In the genomic region with DNA sequence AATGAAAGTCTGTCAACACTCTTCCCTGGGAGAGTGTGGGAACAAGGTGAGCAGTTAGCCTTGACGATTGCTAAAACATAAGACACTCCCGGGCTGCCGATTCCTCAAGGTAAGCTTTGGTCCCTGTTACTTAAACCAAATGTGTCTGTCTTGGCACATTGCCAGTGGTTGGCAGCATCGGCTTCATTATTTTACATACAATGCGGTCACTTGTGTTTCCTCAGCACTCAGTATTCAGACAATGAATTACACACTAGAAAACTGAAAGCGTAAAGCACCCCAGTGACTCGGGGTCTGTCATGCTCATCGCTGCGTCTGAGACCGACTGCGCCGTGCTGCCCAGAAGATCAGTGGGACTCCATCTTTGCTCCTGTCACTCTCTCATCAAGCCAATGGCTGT, we compare ENCODE assay signal across 10 mouse cellular contexts.
A peak's percentile ranks its signal among the peaks of the same experiment; 100 is the strongest.
DNase-seq lines count a peak whose midpoint lies in the region; ATAC-seq and TF ChIP-seq lines count a peak whose summit lies in the region.
"Had no signal": no experiment of that assay in that cellular context is flagged by ENCODE, and none has a peak within 500 bp of the region (broad histone marks: within the 10 kb centered on the region; RNA-seq: fewer than 3 reads in every experiment).

No protein-coding gene starts in this region.

- H3K27me3 ChIP-seq in midbrain, postnatal 0 days (ENCODE audit: insufficient read depth, low read length): no peaks in the 10 kb centered on the region
- no peaks in the 10 kb centered on the region for H3K27me3 ChIP-seq in kidney, embryonic 15.5 days

- WGBS in midbrain, postnatal 0 days: 36% methylated on average over 12 of the region's 12 CpGs
- WGBS in kidney, embryonic 15.5 days: 84% methylated on average over 12 of the region's 12 CpGs

- no peak overlapping the region for H3K27ac ChIP-seq in cortical plate, adult 2 months (ENCODE audit: insufficient read depth, low read length)
- H3K27ac ChIP-seq in midbrain, postnatal 0 days (ENCODE audit: low read depth, low read length): 0 out of 2 replicates have a peak overlapping the region, but pooled peaks have one; percentile 27
- no peak overlapping the region for H3K27ac ChIP-seq in kidney, embryonic 15.5 days

- 0 out of 2 replicates have a peak overlapping the region, but pooled peaks have one; percentile 24 for H3K9ac ChIP-seq in midbrain, postnatal 0 days (replicated peaks; ENCODE audit: low read length, poor library complexity, severe bottlenecking)
- no peak overlapping the region for H3K9ac ChIP-seq in kidney, embryonic 15.5 days

- no peaks in the 10 kb centered on the region for H3K4me1 ChIP-seq in cortical plate, adult 2 months (ENCODE audit: control insufficient read depth, insufficient read depth, low read length)
- no peaks in the 10 kb centered on the region for H3K4me1 ChIP-seq in midbrain, postnatal 0 days (ENCODE audit: insufficient read depth, low read length)
- H3K4me1 ChIP-seq in kidney, embryonic 15.5 days: no peaks in the 10 kb centered on the region

- no peaks in the 10 kb centered on the region for H3K9me3 ChIP-seq in midbrain, postnatal 0 days (ENCODE audit: low read length)
- H3K9me3 ChIP-seq in kidney, embryonic 15.5 days (replicated peaks): no peaks in the 10 kb centered on the region

- no peaks in the 10 kb centered on the region for H3K36me3 ChIP-seq in midbrain, postnatal 0 days (ENCODE audit: insufficient read depth, low read length)
- no peaks in the 10 kb centered on the region for H3K36me3 ChIP-seq in kidney, embryonic 15.5 days

- peak overlapping the region; percentile 41; the same call in 1 of the 2 replicates for H3K4me2 ChIP-seq in midbrain, postnatal 0 days (ENCODE audit: low read depth, low read length, poor library complexity, severe bottlenecking)
- H3K4me2 ChIP-seq in kidney, embryonic 15.5 days: no peak overlapping the region

- DNase-seq in cerebellum, adult 11 months: peak; percentile 66
- peak; percentile 11 to 36 for DNase-seq in layer of hippocampus, adult 8-10 months (ENCODE audit: low spot score in 2 of 2)
- DNase-seq in midbrain, postnatal 0 days (ENCODE audit: low spot score): peak; percentile 78
- DNase-seq in ovary, postnatal 36 days (ENCODE audit: low spot score): no peak
- DNase-seq in adrenal gland, adult 8-10 months: no peak
- DNase-seq in kidney, postnatal 14 days: no peak
- DNase-seq: heart, adult 18-20 months had no signal

- no peak for TF ChIP-seq CTCF in cortical plate, adult 2 months (IDR thresholded peaks at IDR 0.05; ENCODE audit: extremely low read depth, insufficient read depth, low read length)
- TF ChIP-seq CTCF in midbrain, postnatal 0 days (IDR thresholded peaks at IDR 0.05): no peak

- ATAC-seq in midbrain, postnatal 0 days (ENCODE audit: low FRiP score): 0 out of 2 replicates have a peak, but pooled peaks have one; percentile 63
- ATAC-seq in kidney, embryonic 15.5 days (replicated peaks; ENCODE audit: low FRiP score): no peak
- ATAC-seq: Patski had no signal

- no peak for TF ChIP-seq POLR2A in cortical plate, adult 2 months (IDR thresholded peaks at IDR 0.05; ENCODE audit: extremely low read depth, insufficient read depth, low read length)

- H3K4me3 ChIP-seq in cortical plate, adult 2 months (ENCODE audit: insufficient read depth, low read length): peak overlapping the region; percentile 32
- H3K4me3 ChIP-seq in midbrain, postnatal 0 days (ENCODE audit: low read depth, low read length): peak overlapping the region; percentile 25
- no peak overlapping the region for H3K4me3 ChIP-seq in kidney, embryonic 15.5 days (replicated peaks)

Comparison
In these comparisons a context has a peak if more than half of its experiments do, and no peak if none do; other contexts are left out.
1. DNase-seq: peak in cerebellum, adult 11 months (single experiment), layer of hippocampus, adult 8-10 months (2 of 2) and midbrain, postnatal 0 days (single experiment); none in ovary, postnatal 36 days (single experiment), adrenal gland, adult 8-10 months (single experiment) and kidney, postnatal 14 days (single experiment).